Mouse (Mus musculus) brain, embryonic 14.5 days (tissue): ENCODE data around the gene Mex3a.

Source experiments
- CTCF ChIP-seq: fragments of 200-500 bp; IDR thresholded peaks from 2 replicates; pipeline ENCODE4 v1.5.1; 2012; ENCODE audit warnings: inconsistent platforms, mild to moderate bottlenecking, moderate library complexity, borderline replicate concordance; ENCODE audit not compliant: insufficient read depth, insufficient read length; ENCODE audit errors: extremely low read depth
- POLR2A ChIP-seq: fragments of 200-500 bp; IDR thresholded peaks from 2 replicates; pipeline ENCODE4 v1.6.1; 2012; ENCODE audit warnings: mild to moderate bottlenecking, inconsistent platforms, borderline replicate concordance; ENCODE audit not compliant: poor library complexity, insufficient read depth, insufficient read length, severe bottlenecking; ENCODE audit errors: extremely low read depth

- TF ChIP-seq POLR2A (no peak), CTCF (no peak)
These were observed 12.9 kb downstream of the Mex3a start for GRCm38 (mm10) chr3:88544955-88545591.
